Mouse (Mus musculus): Measurements from ENCODE around the gene H2-T3.
"Not testable (repeated sequence)": the region's sequence is repeated elsewhere in the genome, so short reads cannot be mapped to it uniquely, and the experiment has no call there.

- TF ChIP-seq CTCF (IDR thresholded peaks at IDR 0.05; ENCODE audit: low read depth, low read length); EP300 (IDR thresholded peaks at IDR 0.05; ENCODE audit: insufficient read depth, low read depth, low read length); POLR2A (IDR thresholded peaks at IDR 0.05; ENCODE audit: insufficient read depth, low read length): not testable (repeated sequence)
These were observed 10.6 kb downstream of the H2-T3 start for GRCm38 (mm10) chr17:36179446-36179845.

Measured in ES-Bruce4 (cell line).